Mouse (Mus musculus): ENCODE measurements around the gene Slc13a4. TPM values are rescaled to one million over a fixed set of nuclear protein-coding genes. Genes with fewer than 3 reads are reported as not detected.

The Slc13a4 gene
- polyA plus RNA-seq, 1 experiment from 2014 or later, result 0.36 TPM

GRCm38 (mm10) chr6:35303355-35303900 is 4.5 kb downstream of the Slc13a4 start:
- no peak for DNase-seq (ENCODE audit: low spot score)

GRCm38 (mm10) chr6:35302581-35302980 is 5.3 kb downstream of the Slc13a4 start:
- DNase-seq (ENCODE audit: low spot score), result no peak

- DNase-seq (ENCODE audit: low spot score), result no peak
These were observed 9.6 kb downstream of the Slc13a4 start for GRCm38 (mm10) chr6:35298323-35298722.

- no peak for DNase-seq (ENCODE audit: low spot score)
These were observed 10.3 kb downstream of the Slc13a4 start for GRCm38 (mm10) chr6:35297516-35298227.

- no peak for DNase-seq (ENCODE audit: low spot score)
These were observed 10.9 kb downstream of the Slc13a4 start for GRCm38 (mm10) chr6:35297001-35297400.

GRCm38 (mm10) chr6:35294964-35295363 is 13.0 kb downstream of the Slc13a4 start:
- DNase-seq (ENCODE audit: low spot score), result no peak

- no peak for DNase-seq (ENCODE audit: low spot score)
These were observed 18.3 kb downstream of the Slc13a4 start for GRCm38 (mm10) chr6:35289676-35290075.

- no peak for DNase-seq (ENCODE audit: low spot score)
These were observed 19.0 kb downstream of the Slc13a4 start for GRCm38 (mm10) chr6:35288920-35289319.

GRCm38 (mm10) chr6:35288114-35288761 is 19.7 kb downstream of the Slc13a4 start:
- DNase-seq (ENCODE audit: low spot score), result no peak

- no peak for DNase-seq (ENCODE audit: low spot score)
These were observed 28.6 kb downstream of the Slc13a4 start for GRCm38 (mm10) chr6:35279306-35279705.

GRCm38 (mm10) chr6:35277903-35278587 is 29.9 kb downstream of the Slc13a4 start:
- no peak for DNase-seq (ENCODE audit: low spot score)

GRCm38 (mm10) chr6:35273391-35274082 is 34.4 kb downstream of the Slc13a4 start:
- no peak for DNase-seq (ENCODE audit: low spot score)

GRCm38 (mm10) chr6:35271868-35272765 is 35.8 kb downstream of the Slc13a4 start:
- DNase-seq (ENCODE audit: low spot score), result no peak

GRCm38 (mm10) chr6:35271094-35271855 is 36.7 kb downstream of the Slc13a4 start:
- no peak for DNase-seq (ENCODE audit: low spot score)

GRCm38 (mm10) chr6:35269643-35270042 is 38.3 kb downstream of the Slc13a4 start:
- DNase-seq (ENCODE audit: low spot score), result no peak

- no peak for DNase-seq (ENCODE audit: low spot score)
These were observed 39.2 kb downstream of the Slc13a4 start for GRCm38 (mm10) chr6:35268711-35269110.

- no peak for DNase-seq (ENCODE audit: low spot score)
These were observed 42.2 kb downstream of the Slc13a4 start for GRCm38 (mm10) chr6:35265580-35266278.

GRCm38 (mm10) chr6:35260531-35260930 is 47.4 kb downstream of the Slc13a4 start:
- DNase-seq (ENCODE audit: low spot score), result no peak

GRCm38 (mm10) chr6:35259526-35259925 is 48.4 kb downstream of the Slc13a4 start:
- DNase-seq (ENCODE audit: low spot score), result no peak

Data from thymus, postnatal 0 days (tissue).